Mouse (Mus musculus): ENCODE measurements around the gene Krtap12-1.
"Not testable (repeated sequence)": the region's sequence is repeated elsewhere in the genome, so short reads cannot be mapped to it uniquely, and the experiment has no call there.

DNA sequence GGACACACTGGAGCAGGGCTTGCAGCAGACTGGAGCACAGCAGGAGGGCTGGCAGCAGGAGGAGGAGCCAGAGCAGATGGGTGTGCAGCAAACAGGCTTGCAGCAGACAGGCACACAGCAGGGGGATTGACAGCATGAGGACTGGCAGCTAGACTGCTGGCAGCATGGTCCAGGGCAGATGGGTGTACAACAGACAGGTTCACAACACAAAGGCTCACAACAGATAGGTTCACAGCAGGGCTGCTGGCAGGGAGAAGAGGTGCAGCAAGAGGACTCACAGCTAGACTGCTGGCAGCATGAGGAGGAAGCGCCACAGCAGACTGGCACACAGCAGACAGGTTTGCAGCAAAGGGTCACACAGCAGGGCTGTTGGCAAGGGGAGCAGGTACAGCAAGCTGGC, 30.3 kb downstream of the Krtap12-1 start:
- TF ChIP-seq CTCF (IDR thresholded peaks at IDR 0.05 in 2 of 3, conservative IDR thresholded peaks at IDR 0.05 in 1 of 3; ENCODE audit: control insufficient read depth in 1 of 3, insufficient read depth in 1 of 3, low read depth in 2 of 3, low read length in 3 of 3, poor library complexity in 1 of 3, severe bottlenecking in 1 of 3); CHD1 (IDR thresholded peaks at IDR 0.05; ENCODE audit: low read depth, low read length); POLR2A (IDR thresholded peaks at IDR 0.05; ENCODE audit: control insufficient read depth in 1 of 2, insufficient read depth in 1 of 2, low read depth in 1 of 2, low read length in 2 of 2, poor library complexity in 1 of 2); TAL1 (IDR thresholded peaks at IDR 0.05; ENCODE audit: low read length): not testable (repeated sequence)
